Mouse (Mus musculus): ENCODE results near the gene Gabpb2. TPM values are rescaled to one million over a fixed set of nuclear protein-coding genes. Genes with fewer than 3 reads are reported as not detected.
"Not testable (repeated sequence)": the region's sequence is repeated elsewhere in the genome, so short reads cannot be mapped to it uniquely, and the experiment has no call there.

The Gabpb2 gene
- polyA plus RNA-seq, 2 experiments from 2014 or later, result 31.0 to 34.7 TPM

- peak; percentile 21 for ATAC-seq
Measured at GRCm38 (mm10) chr3:95231298-95232221, 13.8 kb upstream of the Gabpb2 start, which contains the start of gene Mllt11. Gene Mllt11, minus strand, starts transcription at chr3:95232171.

- no peak for ATAC-seq
Measured at GRCm38 (mm10) chr3:95230495-95231297, 13.0 kb upstream of the Gabpb2 start.

GRCm38 (mm10) chr3:95229781-95230494 is 12.2 kb upstream of the Gabpb2 start:
- ATAC-seq, result no peak

GRCm38 (mm10) chr3:95228894-95229780 is 11.4 kb upstream of the Gabpb2 start:
- ATAC-seq, result peak; percentile 11

- ATAC-seq, result peak; percentile 75
Measured at GRCm38 (mm10) chr3:95228148-95228893, 10.6 kb upstream of the Gabpb2 start, which contains the start of gene Cdc42se1. Gene Cdc42se1, plus strand, starts transcription at chr3:95228732.

- ATAC-seq, result no peak
Measured at GRCm38 (mm10) chr3:95227214-95227613, 9.5 kb upstream of the Gabpb2 start.

DNA sequence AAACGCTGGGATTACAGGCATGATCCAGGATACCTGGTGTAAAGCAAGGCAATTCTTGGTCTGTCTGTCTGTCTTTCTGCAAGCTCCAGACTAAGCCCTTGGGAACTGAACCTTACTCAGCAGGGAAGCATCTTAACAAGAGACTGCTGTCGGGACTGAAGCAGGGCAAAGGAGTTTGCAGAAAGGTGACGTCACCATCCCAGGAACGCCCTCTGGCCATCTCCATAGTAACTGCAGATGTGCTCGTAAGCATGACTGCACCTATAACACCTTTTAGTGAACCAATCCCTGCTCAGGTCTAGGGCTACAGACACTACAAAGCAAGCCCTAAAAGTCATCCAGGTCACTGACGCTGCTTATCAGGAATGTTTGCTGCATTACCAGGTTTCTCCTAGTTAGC is 6.6 kb upstream of the Gabpb2 start:
- ATAC-seq, result no peak

DNA sequence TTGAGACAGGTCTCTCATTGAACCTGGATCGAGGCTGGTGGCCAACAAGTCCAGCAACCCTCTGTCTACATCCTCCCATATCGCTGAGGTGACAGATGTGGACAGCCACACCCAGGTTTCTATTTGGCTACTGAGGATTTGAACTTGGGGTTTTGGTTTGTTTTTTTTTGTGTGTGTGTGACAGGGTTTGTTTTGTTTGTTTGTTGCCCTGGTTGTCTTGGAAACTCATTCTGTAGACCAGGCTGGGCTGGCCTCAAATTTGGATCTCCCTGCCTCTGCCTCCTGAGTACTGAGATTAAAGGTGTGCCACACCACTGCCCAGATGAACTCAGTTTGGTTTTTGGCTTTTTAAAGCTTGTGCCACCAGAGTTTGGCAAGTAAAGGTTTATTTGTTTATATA is 5.3 kb upstream of the Gabpb2 start:
- ATAC-seq, result peak; percentile 15

DNA sequence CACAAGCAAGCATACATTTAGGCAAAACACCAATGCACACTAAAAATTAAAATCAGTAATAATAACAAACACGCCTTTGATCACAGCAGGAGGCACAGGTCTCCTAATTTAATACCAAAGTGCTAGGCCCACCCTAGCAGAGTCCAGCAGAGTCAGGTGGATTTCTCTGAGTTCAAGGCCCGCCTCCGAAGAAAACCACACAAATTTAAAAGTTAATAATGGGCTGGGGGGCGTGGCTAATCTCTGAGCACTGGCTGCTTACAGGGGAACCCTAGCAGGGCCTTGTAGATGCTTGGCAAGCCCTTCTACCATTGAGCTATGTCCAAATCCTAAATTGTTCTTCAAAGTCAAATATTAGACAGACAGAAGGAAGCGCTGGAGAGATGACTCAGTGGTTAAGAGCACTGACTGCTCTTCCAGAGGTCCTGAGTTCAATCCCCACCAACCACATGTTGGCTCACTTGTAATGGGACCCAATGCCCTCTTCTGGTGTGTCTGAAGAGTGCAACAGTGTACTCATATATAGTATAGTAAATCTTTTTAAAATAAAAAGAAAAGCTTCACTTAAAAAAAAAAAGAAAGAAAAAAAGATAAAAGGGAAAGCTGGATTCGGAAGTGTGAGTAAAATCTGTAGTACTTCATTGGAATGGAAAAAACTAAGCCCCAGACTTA is 886 bp upstream of the Gabpb2 start:
- no peak for ATAC-seq

- ATAC-seq, result no peak
Measured at GRCm38 (mm10) chr3:95216655-95217254, 961 bp downstream of the Gabpb2 start.

DNA sequence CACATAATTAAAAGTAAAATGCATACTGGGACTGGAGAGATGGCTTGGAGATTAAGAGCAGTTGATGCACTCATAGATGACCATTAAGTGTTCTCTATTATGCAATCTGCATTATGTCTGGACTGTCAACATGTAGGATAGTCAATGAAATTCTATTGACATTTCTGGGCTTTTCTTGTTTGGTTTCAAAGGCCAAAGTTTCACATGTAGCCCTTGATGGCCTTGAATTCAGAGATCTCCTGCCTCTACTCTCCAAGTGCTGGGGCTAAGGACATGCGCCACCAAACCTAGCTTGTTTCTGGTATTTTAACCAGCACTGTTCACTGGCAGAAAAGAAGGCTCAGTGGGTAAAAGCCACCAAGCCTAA is 4.1 kb downstream of the Gabpb2 start:
- no peak for ATAC-seq

DNA sequence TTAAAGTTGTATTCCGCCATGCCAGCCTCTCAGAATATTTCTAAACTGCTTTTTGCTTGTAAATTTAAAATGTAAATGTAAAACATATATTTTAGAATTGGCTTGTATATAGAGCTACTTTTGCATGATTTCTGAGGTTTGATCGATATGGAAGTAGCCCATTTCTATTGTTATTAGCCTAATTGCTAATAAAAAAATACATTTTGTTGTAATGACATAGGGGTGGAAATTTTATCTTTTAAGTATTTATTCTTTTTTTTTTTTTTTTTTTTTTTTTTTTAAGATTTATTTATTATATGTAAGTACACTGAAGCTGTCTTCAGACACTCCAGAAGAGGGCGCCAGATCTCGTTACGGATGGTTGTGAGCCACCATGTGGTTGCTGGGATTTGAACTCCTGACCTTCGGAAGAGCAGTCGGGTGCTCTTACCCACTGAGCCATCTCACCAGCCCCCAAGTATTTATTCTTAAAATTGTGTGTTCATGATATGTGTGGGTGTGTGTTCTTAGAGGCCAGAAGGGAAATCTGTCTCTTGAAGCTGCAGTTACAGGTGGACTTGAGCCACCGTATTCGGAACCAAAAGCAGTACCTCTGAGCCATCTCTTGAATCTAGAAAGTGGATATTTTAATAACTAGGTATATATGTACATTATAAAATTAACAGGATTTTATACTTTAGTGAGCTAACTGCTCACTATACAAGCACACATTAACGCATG is 4.7 kb downstream of the Gabpb2 start:
- not testable (repeated sequence) for ATAC-seq

- ATAC-seq, result no peak
Measured at GRCm38 (mm10) chr3:95210585-95210984, 7.1 kb downstream of the Gabpb2 start.

GRCm38 (mm10) chr3:95208286-95208685 is 9.4 kb downstream of the Gabpb2 start:
- ATAC-seq, result no peak

- ATAC-seq, result no peak
Measured at GRCm38 (mm10) chr3:95203880-95204279, 13.8 kb downstream of the Gabpb2 start.

DNA sequence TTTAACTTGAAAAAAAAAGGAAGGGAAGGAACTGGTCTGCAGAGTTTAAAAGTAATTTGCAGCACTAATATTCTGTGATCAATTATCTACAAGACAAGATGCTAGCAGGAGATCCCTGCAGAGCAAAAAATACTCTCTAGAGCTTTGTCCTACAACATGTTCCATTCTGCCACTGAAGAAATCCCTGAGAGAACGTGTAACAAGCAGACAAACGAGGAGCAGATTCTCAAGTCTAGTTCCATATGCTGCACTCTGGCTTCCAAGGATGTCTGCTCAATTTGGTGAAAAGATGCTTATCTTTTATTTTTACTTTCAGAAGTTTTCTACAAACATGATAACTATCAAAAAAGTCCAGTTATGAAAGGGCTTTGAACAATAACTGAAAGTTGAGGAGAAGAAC is 17.2 kb downstream of the Gabpb2 start:
- ATAC-seq, result no peak

- no peak for ATAC-seq
Measured at GRCm38 (mm10) chr3:95200132-95200531, 17.6 kb downstream of the Gabpb2 start.

DNA sequence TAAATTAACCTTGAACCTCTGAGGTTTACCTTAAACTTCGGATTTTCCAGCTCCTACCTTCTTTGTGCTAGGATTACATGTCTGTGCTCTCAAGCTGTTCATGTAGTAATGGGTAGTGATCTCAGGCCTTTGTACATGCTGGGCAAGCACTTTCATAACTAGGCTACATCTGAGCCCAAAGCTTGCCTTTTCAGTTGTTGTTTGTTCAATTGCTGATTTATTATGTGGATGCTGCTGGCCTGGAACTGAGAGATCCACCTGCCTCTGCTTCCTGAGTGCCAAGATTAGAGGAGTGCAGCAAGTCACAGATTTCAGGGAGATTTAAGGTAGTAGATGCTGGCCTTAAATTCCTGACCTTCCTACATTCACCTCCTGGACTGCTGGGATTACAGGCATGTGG is 18.6 kb downstream of the Gabpb2 start:
- no peak for ATAC-seq

DNA sequence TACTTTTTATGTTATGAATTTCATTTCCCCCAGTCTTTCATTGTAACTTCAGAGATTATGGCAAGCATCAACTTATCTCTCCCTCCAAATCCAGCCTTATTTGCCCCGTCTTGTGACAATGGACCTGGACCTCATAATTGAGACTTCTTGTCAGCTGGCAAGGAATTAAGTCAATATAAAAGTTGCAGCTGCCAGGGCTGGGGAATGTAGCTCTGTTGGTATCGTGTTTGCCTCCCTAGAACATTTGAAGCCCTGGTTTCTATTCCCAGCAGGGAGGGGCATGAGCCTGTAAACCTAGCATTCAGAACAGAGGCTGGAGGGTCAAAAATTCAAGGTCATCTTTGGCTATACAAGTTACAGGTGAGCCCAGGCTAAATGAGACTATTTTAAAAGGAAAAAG is 21.9 kb downstream of the Gabpb2 start:
- ATAC-seq, result no peak

Measured in activated CD4-positive, CD25-positive, alpha-beta regulatory T cell, adult 4 months (primary cell).